Mouse (Mus musculus): ENCODE results near the gene Apbb1ip. TPM values are rescaled to one million over a fixed set of nuclear protein-coding genes. Genes with fewer than 3 reads are reported as not detected.

Apbb1ip gene
- total RNA-seq, 1 experiment from 2014 or later: 70.4 TPM

GRCm38 (mm10) chr2:22895282-22896273 lies 121.7 kb downstream of the Apbb1ip start, which contains the start of gene Pdss1:
Gene Pdss1, plus strand, starts transcription at chr2:22895522.
- ATAC-seq (replicated peaks; ENCODE audit: insufficient number of reproducible peaks, low FRiP score, low TSS enrichment, poor library complexity, severe bottlenecking): peak; percentile 96

- ATAC-seq (replicated peaks; ENCODE audit: insufficient number of reproducible peaks, low FRiP score, low TSS enrichment, poor library complexity, severe bottlenecking): no peak
Observed at GRCm38 (mm10) chr2:22903947-22904346, 130.1 kb downstream of the Apbb1ip start.

- no peak for ATAC-seq (replicated peaks; ENCODE audit: insufficient number of reproducible peaks, low FRiP score, low TSS enrichment, poor library complexity, severe bottlenecking)
Observed at GRCm38 (mm10) chr2:22914421-22914820, 140.5 kb downstream of the Apbb1ip start.

- no peak for ATAC-seq (replicated peaks; ENCODE audit: insufficient number of reproducible peaks, low FRiP score, low TSS enrichment, poor library complexity, severe bottlenecking)
Observed at GRCm38 (mm10) chr2:22918651-22919050, 144.8 kb downstream of the Apbb1ip start.

Other genes starting within 250 kb of the Apbb1ip start
- gene Gad2, start 151.9 kb upstream of the Apbb1ip start, total RNA-seq (2017): not detected in 3 replicates
- 9.2 to 14.2 TPM (median 11.3 TPM) in 3 replicates for gene Pdss1, start 121.4 kb downstream of the Apbb1ip start, total RNA-seq (2017)